Mouse (Mus musculus): Measurements from ENCODE around the gene Mgst2. TPM values are rescaled to one million over a fixed set of nuclear protein-coding genes. Genes with fewer than 3 reads are reported as not detected.
A peak's percentile ranks its signal among the peaks of the same experiment; 100 is the strongest.

Mgst2 gene
- total RNA-seq (2021) (under 1 TPM; 0.43 to 0.60 TPM), polyA plus RNA-seq (2012; rRNA removed) (0.06 and 1.4 TPM in 2 replicates)
- long read RNA-seq: 0 reads

DNA sequence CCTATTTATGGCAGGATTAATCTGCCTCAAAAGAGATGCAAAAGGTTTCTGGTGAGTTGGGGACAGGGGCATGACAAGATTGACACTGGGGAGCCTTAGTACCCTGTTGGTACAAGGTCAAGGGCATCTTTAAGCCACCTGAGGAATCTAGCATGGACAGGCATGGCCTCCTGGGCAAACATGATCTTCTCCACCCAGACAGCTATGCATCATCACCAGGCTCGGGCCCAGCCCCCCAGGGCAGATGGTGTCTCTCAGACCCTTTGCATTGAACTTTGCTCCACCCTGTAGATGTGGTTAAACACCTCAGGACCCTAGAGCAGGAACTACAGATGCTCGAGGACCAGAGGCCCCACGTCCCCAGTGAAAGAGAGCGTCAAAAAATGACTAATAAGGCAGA is at the start of gene Mgst2:
TSS of gene Mgst2 (plus strand) at position 301 of the 400 bp plus-strand sequence.
- H3K36me3 ChIP-seq (ENCODE audit: control insufficient read depth, insufficient read depth, low read length): no peaks in the 10 kb centered on the region
- TF ChIP-seq POLR2A (IDR thresholded peaks at IDR 0.05; ENCODE audit: insufficient read depth, low read depth, low read length) (no peak), EP300 (IDR thresholded peaks at IDR 0.05; ENCODE audit: insufficient read depth, low read depth, low read length) (no peak)
- no peak within 1 kb of the TSS for H3K9ac ChIP-seq (ENCODE audit: low read depth, low read length)
- WGBS: 87% methylated on average over 4 of the region's 4 CpGs
- DNase-seq: no peak
- H3K27me3 ChIP-seq (ENCODE audit: control insufficient read depth, insufficient read depth, low read length): no peaks in the 10 kb centered on the region
- intact Hi-C loops (cut with DNase I): no loop called here
- no peaks in the 10 kb centered on the region for H3K4me1 ChIP-seq (ENCODE audit: control insufficient read depth, insufficient read depth, low read length)
- H3K27ac ChIP-seq: no peak within 1 kb of the TSS
- no peaks in the 10 kb centered on the region for H3K79me2 ChIP-seq (replicated peaks; ENCODE audit: control insufficient read depth, insufficient read depth, low read length)
- H3K4me3 ChIP-seq: no peak within 1 kb of the TSS

DNA sequence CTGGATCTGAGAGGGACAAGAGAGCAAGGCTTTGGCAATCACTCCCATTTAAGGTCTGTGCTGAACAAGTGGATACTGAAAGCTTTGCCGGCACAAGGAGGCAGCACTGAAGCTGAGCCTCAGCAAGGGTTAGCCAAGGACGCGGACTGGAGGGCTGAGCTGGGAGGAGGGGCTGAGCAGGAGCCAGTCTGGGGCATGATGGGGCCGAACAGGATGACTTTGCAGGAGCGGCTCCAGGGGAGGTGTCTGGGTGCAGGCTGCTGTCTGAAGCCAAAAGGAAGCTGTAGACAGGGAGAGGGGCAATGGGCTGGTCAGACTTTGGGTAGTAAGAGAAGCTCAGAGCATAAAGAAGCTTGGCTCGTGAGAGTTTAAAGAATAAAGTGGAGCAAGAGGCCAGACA is 48.2 kb upstream of the Mgst2 start:
- DNase-seq: peak; percentile 65 to 79
- peak overlapping the region; percentile 23; the same call in 1 of the 2 replicates for H3K27ac ChIP-seq
- no peak overlapping the region for H3K9ac ChIP-seq (ENCODE audit: low read depth, low read length)
- no peak overlapping the region for H3K4me3 ChIP-seq
- intact Hi-C loops (cut with DNase I): no loop called here
- H3K36me3 ChIP-seq (ENCODE audit: control insufficient read depth, insufficient read depth, low read length): no peaks in the 10 kb centered on the region
- no peaks in the 10 kb centered on the region for H3K79me2 ChIP-seq (replicated peaks; ENCODE audit: control insufficient read depth, insufficient read depth, low read length)
- no peaks in the 10 kb centered on the region for H3K27me3 ChIP-seq (ENCODE audit: control insufficient read depth, insufficient read depth, low read length)
- TF ChIP-seq EP300 (IDR thresholded peaks at IDR 0.05; ENCODE audit: insufficient read depth, low read depth, low read length) (peak; percentile 61; the same call in 1 of the 2 replicates), POLR2A (IDR thresholded peaks at IDR 0.05; ENCODE audit: insufficient read depth, low read depth, low read length) (0 out of 2 replicates have a peak, but pooled peaks have one; percentile 31), CTCF (IDR thresholded peaks at IDR 0.05) (peak; percentile 65)
- whole genome bisulfite sequencing: 9% methylated on average over 6 of the region's 6 CpGs
- H3K4me1 ChIP-seq (ENCODE audit: control insufficient read depth, insufficient read depth, low read length): no peaks in the 10 kb centered on the region

DNA sequence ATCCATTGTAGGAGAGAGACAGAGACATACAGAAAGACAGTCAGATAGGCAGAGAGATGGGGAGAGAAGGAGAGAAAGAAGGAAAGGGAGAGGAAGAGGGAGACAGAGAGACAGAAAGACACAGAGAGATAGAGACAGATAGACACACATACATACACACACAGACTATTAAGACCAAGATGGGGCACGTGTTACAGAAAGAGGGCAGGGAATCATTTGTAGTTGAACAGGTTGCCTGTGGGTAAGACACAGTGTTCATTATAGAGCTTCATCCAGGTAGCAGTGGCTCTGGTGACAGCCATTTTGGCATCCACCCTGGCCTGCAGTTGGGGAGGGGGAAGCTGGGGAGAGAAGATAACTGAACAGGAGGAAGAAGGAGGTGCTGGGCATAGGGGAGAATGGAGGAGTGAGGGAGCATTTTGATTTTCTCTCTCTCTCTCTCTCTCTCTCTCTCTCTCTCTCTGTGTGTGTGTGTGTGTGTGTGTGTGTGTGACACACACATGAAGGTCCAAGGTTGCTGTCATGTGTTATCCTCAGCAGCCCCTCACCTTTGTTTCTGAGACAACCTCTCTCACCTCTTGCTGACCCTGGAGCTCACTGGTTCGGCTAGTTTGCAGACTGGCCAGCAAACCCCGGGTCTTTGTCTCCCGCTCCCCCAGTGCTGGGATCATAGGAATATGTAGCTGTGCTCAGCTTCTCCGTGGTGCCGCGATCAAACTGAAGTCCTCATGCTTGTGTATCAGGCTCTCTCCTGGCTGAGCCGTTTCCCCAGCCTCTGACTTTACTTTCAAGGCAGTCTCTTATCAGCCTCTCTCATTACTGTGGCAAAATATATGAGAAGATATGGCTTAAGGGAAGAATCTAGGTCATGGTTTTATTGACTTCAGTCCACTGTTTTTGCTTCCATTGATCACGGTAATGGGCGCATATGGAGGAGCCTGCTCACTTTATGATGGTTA is 47.5 kb upstream of the Mgst2 start:
- H3K9ac ChIP-seq (ENCODE audit: low read depth, low read length): no peak overlapping the region
- no peak for DNase-seq
- intact Hi-C loops (cut with DNase I): no loop called here
- no peaks in the 10 kb centered on the region for H3K27me3 ChIP-seq (ENCODE audit: control insufficient read depth, insufficient read depth, low read length)
- TF ChIP-seq CTCF (IDR thresholded peaks at IDR 0.05): no peak
- no peak for TF ChIP-seq POLR2A (IDR thresholded peaks at IDR 0.05; ENCODE audit: insufficient read depth, low read depth, low read length)
- no peak for TF ChIP-seq EP300 (IDR thresholded peaks at IDR 0.05; ENCODE audit: insufficient read depth, low read depth, low read length)
- H3K36me3 ChIP-seq (ENCODE audit: control insufficient read depth, insufficient read depth, low read length): no peaks in the 10 kb centered on the region
- 87% methylated on average over 10 of the region's 10 CpGs for WGBS
- no peaks in the 10 kb centered on the region for H3K4me1 ChIP-seq (ENCODE audit: control insufficient read depth, insufficient read depth, low read length)
- H3K79me2 ChIP-seq (replicated peaks; ENCODE audit: control insufficient read depth, insufficient read depth, low read length): no peaks in the 10 kb centered on the region
- peak overlapping the region; percentile 23; the same call in 1 of the 2 replicates for H3K27ac ChIP-seq
- H3K4me3 ChIP-seq: no peak overlapping the region

DNA sequence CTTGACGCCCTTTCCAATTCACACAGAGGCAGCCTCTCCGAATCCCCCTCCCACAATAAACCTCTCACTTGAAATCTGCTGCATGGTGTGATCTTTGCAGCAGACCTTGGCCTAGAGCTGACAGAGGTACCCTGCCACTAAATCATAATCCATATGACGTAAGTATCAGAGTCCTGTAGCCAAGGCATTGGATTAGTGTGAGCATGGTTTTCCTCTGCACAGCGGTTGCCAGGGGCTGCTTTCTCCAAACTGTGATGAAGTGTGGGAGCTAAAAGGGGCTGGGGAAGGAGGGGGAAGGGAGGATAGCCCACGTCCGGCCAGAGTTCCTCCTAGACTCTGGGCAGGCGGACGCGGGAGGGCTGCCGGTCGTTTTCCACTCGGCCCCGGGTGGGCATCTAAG is 45.9 kb upstream of the Mgst2 start:
- Histone ChIP-seq H3K4me1 (ENCODE audit: control insufficient read depth, insufficient read depth, low read length) (no peaks in the 10 kb centered on the region), H3K4me3 (no peak overlapping the region), H3K36me3 (ENCODE audit: control insufficient read depth, insufficient read depth, low read length) (no peaks in the 10 kb centered on the region), H3K79me2 (replicated peaks; ENCODE audit: control insufficient read depth, insufficient read depth, low read length) (no peaks in the 10 kb centered on the region), H3K27me3 (ENCODE audit: control insufficient read depth, insufficient read depth, low read length) (no peaks in the 10 kb centered on the region), H3K9ac (ENCODE audit: low read depth, low read length) (no peak overlapping the region), H3K27ac (no peak overlapping the region)
- TF ChIP-seq EP300 (IDR thresholded peaks at IDR 0.05; ENCODE audit: insufficient read depth, low read depth, low read length) (no peak), CTCF (IDR thresholded peaks at IDR 0.05) (no peak)
- WGBS: 89% methylated on average over 13 of the region's 13 CpGs
- intact Hi-C loops (cut with DNase I): no loop called here
- no peak for DNase-seq

DNA sequence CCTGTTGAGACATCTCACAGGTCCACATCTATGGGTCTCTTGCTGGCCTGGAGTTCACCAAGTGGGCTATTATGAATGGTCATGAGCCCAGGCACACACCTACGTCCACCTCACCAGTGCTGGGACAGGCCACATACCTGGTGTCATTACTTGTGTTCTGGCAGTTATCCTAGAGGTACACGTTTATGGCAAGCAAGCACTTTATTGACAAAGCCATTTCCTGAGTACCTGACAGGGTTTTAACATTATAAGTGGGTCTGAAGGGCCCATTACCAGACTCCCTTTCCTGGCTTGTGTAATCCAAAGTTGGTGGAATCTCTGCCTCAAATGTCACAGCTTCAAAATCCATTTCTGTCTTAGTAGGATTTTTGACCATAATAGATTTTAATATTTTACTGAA is 36.2 kb upstream of the Mgst2 start:
- intact Hi-C loops (cut with DNase I): no loop called here
- H3K27ac ChIP-seq: no peak overlapping the region

DNA sequence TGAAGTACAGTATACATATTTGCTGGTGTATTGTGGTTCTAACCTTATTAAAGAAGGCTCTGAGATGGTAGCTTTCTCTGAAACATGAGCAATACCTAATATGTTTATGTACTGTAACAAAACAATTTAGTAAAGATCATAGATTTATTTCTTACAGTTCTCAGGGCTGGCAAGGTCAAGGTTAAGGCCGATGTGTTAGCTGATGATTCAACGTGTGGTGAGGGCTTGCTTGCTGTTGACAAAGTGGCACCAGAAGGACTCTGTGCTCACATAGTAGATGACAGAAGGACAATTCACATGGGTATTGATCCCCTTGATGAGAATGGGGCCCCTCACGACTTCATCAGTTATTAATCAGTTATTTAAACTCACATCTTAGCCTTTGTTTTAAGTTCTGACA is 32.4 kb upstream of the Mgst2 start:
- Histone ChIP-seq H3K9ac (ENCODE audit: low read depth, low read length) (no peak overlapping the region), H3K36me3 (ENCODE audit: control insufficient read depth, insufficient read depth, low read length) (no peaks in the 10 kb centered on the region), H3K4me1 (ENCODE audit: control insufficient read depth, insufficient read depth, low read length) (no peaks in the 10 kb centered on the region), H3K4me3 (no peak overlapping the region), H3K27ac (no peak overlapping the region), H3K79me2 (replicated peaks; ENCODE audit: control insufficient read depth, insufficient read depth, low read length) (no peaks in the 10 kb centered on the region), H3K27me3 (ENCODE audit: control insufficient read depth, insufficient read depth, low read length) (no peaks in the 10 kb centered on the region)
- 72% methylated on average over 3 of the region's 3 CpGs for WGBS
- TF ChIP-seq POLR2A (IDR thresholded peaks at IDR 0.05; ENCODE audit: insufficient read depth, low read depth, low read length) (no peak), CTCF (IDR thresholded peaks at IDR 0.05) (no peak), EP300 (IDR thresholded peaks at IDR 0.05; ENCODE audit: insufficient read depth, low read depth, low read length) (no peak)
- no peak for DNase-seq
- intact Hi-C loops (cut with DNase I): no loop called here

More for the DNA sequence above, 36.2 kb upstream of the Mgst2 start:
- Histone ChIP-seq H3K4me3 (no peak overlapping the region), H3K27me3 (ENCODE audit: control insufficient read depth, insufficient read depth, low read length) (no peaks in the 10 kb centered on the region), H3K36me3 (ENCODE audit: control insufficient read depth, insufficient read depth, low read length) (no peaks in the 10 kb centered on the region), H3K79me2 (replicated peaks; ENCODE audit: control insufficient read depth, insufficient read depth, low read length) (no peaks in the 10 kb centered on the region), H3K4me1 (ENCODE audit: control insufficient read depth, insufficient read depth, low read length) (no peaks in the 10 kb centered on the region), H3K9ac (ENCODE audit: low read depth, low read length) (no peak overlapping the region)
- no peak for DNase-seq
- TF ChIP-seq CTCF (IDR thresholded peaks at IDR 0.05) (no peak), EP300 (IDR thresholded peaks at IDR 0.05; ENCODE audit: insufficient read depth, low read depth, low read length) (no peak), POLR2A (IDR thresholded peaks at IDR 0.05; ENCODE audit: insufficient read depth, low read depth, low read length) (no peak)
- 67% methylated on average over 2 of the region's 2 CpGs for WGBS
